8 mouse cellular contexts compared by ENCODE assay signal in the genomic region with DNA sequence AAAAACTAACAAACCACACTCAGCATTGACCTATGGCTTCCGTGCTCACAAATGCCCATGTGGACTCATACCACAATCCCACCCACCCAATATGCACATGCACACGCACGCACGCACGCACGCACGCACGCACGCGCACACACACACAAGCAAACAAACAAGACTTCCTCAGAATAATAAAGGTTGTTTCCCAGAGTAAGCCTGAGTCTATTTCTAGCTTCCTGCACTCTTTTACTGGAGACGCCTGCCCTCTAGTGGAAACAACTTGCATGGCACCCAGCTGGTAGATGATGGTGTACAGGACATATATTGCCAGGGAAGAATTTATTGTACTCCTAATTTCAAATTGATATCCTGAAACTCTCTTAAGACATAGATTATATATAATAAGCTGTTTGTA. TPM values are rescaled to one million over a fixed set of nuclear protein-coding genes. Genes with fewer than 3 reads are reported as not detected.
DNase-seq lines count a peak whose midpoint lies in the region; ATAC-seq and TF ChIP-seq lines count a peak whose summit lies in the region.

No protein-coding gene starts in this region.

- intact Hi-C loops in heart, postnatal 36 days (cut with DNase I): loop anchor here (2.0 to 10.0 kb wide), 3 partner anchors 239 to 577 kb away; no protein-coding TSS in a partner anchor

- H3K4me3 ChIP-seq in G1E (ENCODE audit: low read depth, low read length): no peak overlapping the region
- no peak overlapping the region for H3K4me3 ChIP-seq in forebrain, embryonic 14.5 days (ENCODE audit: low read depth, low read length)
- H3K4me3 ChIP-seq in lung, embryonic 14.5 days (ENCODE audit: low read depth, low read length): no peak overlapping the region

- H3K4me1 ChIP-seq in G1E (ENCODE audit: insufficient read depth, low read depth, low read length): no peaks in the 10 kb centered on the region
- H3K4me1 ChIP-seq in forebrain, embryonic 14.5 days (ENCODE audit: control insufficient read depth, insufficient read depth, low read length): no peaks in the 10 kb centered on the region
- no peaks in the 10 kb centered on the region for H3K4me1 ChIP-seq in lung, embryonic 14.5 days (ENCODE audit: insufficient read depth)

- no peaks in the 10 kb centered on the region for H3K27me3 ChIP-seq in G1E (ENCODE audit: insufficient read depth, low read length)
- no peaks in the 10 kb centered on the region for H3K27me3 ChIP-seq in forebrain, embryonic 14.5 days (replicated peaks; ENCODE audit: control insufficient read depth, insufficient read depth, low read length)
- no peaks in the 10 kb centered on the region for H3K27me3 ChIP-seq in lung, embryonic 14.5 days (ENCODE audit: insufficient read depth, low read length)

- no peak for DNase-seq in G1E (ENCODE audit: low spot score)
- peak; percentile 53 for DNase-seq in c-Kit-positive CD71-positive TER-119-positive erythroid progenitor cells, embryonic 14.5 days (ENCODE audit: low spot score)
- peak; percentile 86 for DNase-seq in forebrain, embryonic 14.5 days (ENCODE audit: low spot score)
- DNase-seq in heart, postnatal 36 days: peak; percentile 54 to 79
- peak; percentile 69 to 94 for DNase-seq in layer of hippocampus, adult 18-20 months (ENCODE audit: low spot score in 2 of 2)
- DNase-seq in lung, embryonic 14.5 days: peak; percentile 90
- DNase-seq in thymus, postnatal 0 days (ENCODE audit: low spot score): peak; percentile 75

- peak; percentile 41; the same call in 1 of the 2 replicates for ATAC-seq in G1E (ENCODE audit: extremely low read depth, insufficient number of reproducible peaks, low FRiP score, poor library complexity, severe bottlenecking)
- peak; percentile 95 for ATAC-seq in forebrain, embryonic 14.5 days
- peak; percentile 80 for ATAC-seq in lung, embryonic 14.5 days (ENCODE audit: insufficient read depth)
- peak; percentile 97 for ATAC-seq in neutrophil, adult 5-6 weeks (ENCODE audit: extremely low read depth, insufficient number of reproducible peaks, low FRiP score, poor library complexity, severe bottlenecking)

- peaks cover 4% of the 10 kb centered on the region; the same call in 1 of the 2 replicates for H3K9me3 ChIP-seq in G1E (replicated peaks)
- no peaks in the 10 kb centered on the region for H3K9me3 ChIP-seq in forebrain, embryonic 14.5 days (replicated peaks; ENCODE audit: control insufficient read depth, low read length)
- H3K9me3 ChIP-seq in lung, embryonic 14.5 days (ENCODE audit: low read depth, low read length): no peaks in the 10 kb centered on the region

- H3K27ac ChIP-seq in forebrain, embryonic 14.5 days (ENCODE audit: low read depth, low read length): no peak overlapping the region
- no peak overlapping the region for H3K27ac ChIP-seq in lung, embryonic 14.5 days (ENCODE audit: low read depth)

- WGBS in forebrain, embryonic 14.5 days: 26% methylated on average over 11 of the region's 11 CpGs
- WGBS in lung, embryonic 14.5 days: 20% methylated on average over 11 of the region's 11 CpGs

- H3K36me3 ChIP-seq in G1E (replicated peaks): no peaks in the 10 kb centered on the region
- no peaks in the 10 kb centered on the region for H3K36me3 ChIP-seq in forebrain, embryonic 14.5 days (ENCODE audit: control insufficient read depth, insufficient read depth, low read length)
- H3K36me3 ChIP-seq in lung, embryonic 14.5 days (ENCODE audit: insufficient read depth): no peaks in the 10 kb centered on the region

- no peak overlapping the region for H3K9ac ChIP-seq in forebrain, embryonic 14.5 days (ENCODE audit: low read length)
- no peak overlapping the region for H3K9ac ChIP-seq in lung, embryonic 14.5 days

- peak; percentile 26; the same call in 1 of the 2 replicates for TF ChIP-seq CTCF in G1E (IDR thresholded peaks at IDR 0.05; ENCODE audit: low read depth, low read length)
- TF ChIP-seq CTCF in lung, embryonic 14.5 days (IDR thresholded peaks at IDR 0.05; ENCODE audit: low read depth): peak; percentile 88

- H3K4me2 ChIP-seq in forebrain, embryonic 14.5 days (ENCODE audit: low read length): 0 out of 2 replicates have a peak overlapping the region, but pooled peaks have one; percentile 9
- peak overlapping the region; percentile 38; the same call in 1 of the 2 replicates for H3K4me2 ChIP-seq in lung, embryonic 14.5 days

RNA-seq across cellular contexts. Expression of a gene that starts 29.8 kb away (rescaled TPM):
- total RNA-seq in G1E (2014; fragmentation: Nextera tagmentation): not detected in 2 replicates
- not detected in 2 replicates for total RNA-seq in G1E (2017)
- polyA plus RNA-seq in G1E (2012): 0.03 TPM in 1 of 2 replicates, not detected in the other
- polyA plus RNA-seq in forebrain, embryonic 14.5 days (2014; fragmentation: Nextera tagmentation; extraction: Ambion mirVana): 0.19 and 0.28 TPM in 2 replicates
- total RNA-seq in heart, postnatal 36 days (2021): under 1 TPM; 0.64 to 0.89 TPM
- not detected for total RNA-seq in layer of hippocampus, adult 18-20 months (2021)
- polyA plus RNA-seq in lung, embryonic 14.5 days (2014; fragmentation: Nextera tagmentation; extraction: Ambion mirVana): 0.26 and 0.33 TPM in 2 replicates
- 0.61 and 1.5 TPM in 2 replicates for total RNA-seq in neutrophil, adult 5-6 weeks (2017)
- 3.8 and 3.9 TPM in 2 replicates for polyA plus RNA-seq in thymus, postnatal 0 days (2015; fragmentation: Nextera tagmentation; extraction: Ambion mirVana)

Comparison
In these comparisons a context has a peak if more than half of its experiments do, and no peak if none do; other contexts are left out.
1. ATAC-seq: peak in every context shown above with its lines; median percentile 97 in neutrophil, adult 5-6 weeks; 95 in forebrain, embryonic 14.5 days; 80 in lung, embryonic 14.5 days; 41 in G1E.